Mouse (Mus musculus) ovary, postnatal 10 days (tissue): ENCODE measurements around the gene Spn.
"Not testable (repeated sequence)": the region's sequence is repeated elsewhere in the genome, so short reads cannot be mapped to it uniquely, and the experiment has no call there.

Source experiments
- DNase-seq: peaks from one replicate; pipeline ENCODE4 v3.0.0; 2022; ENCODE audit warnings: low spot score

Gene Spn

GRCm38 (mm10) chr7:127105551-127105950 is 32.1 kb downstream of the Spn start:
- DNase-seq: no peak

GRCm38 (mm10) chr7:127104560-127105332 is 32.9 kb downstream of the Spn start:
- peak; percentile 45 for DNase-seq

- no peak for DNase-seq
These were observed 33.7 kb downstream of the Spn start for GRCm38 (mm10) chr7:127103960-127104359.

- DNase-seq: no peak
These were observed 35.5 kb downstream of the Spn start for GRCm38 (mm10) chr7:127102148-127102547.

- DNase-seq: no peak
These were observed 36.1 kb downstream of the Spn start for GRCm38 (mm10) chr7:127101451-127102016.

- DNase-seq: no peak
These were observed 38.1 kb downstream of the Spn start for GRCm38 (mm10) chr7:127099528-127099927.

- no peak for DNase-seq
These were observed 38.7 kb downstream of the Spn start for GRCm38 (mm10) chr7:127098950-127099349.

- no peak for DNase-seq
These were observed 39.1 kb downstream of the Spn start for GRCm38 (mm10) chr7:127098521-127098920.

- no peak for DNase-seq
These were observed 41.2 kb downstream of the Spn start for GRCm38 (mm10) chr7:127096456-127096855.

- DNase-seq: no peak
These were observed 43.7 kb downstream of the Spn start for GRCm38 (mm10) chr7:127093914-127094313.

- DNase-seq: no peak
These were observed 46.3 kb downstream of the Spn start, which contains the start of gene AI467606 for GRCm38 (mm10) chr7:127091114-127091896. AI467606 (plus strand) TSS chr7:127091359.

GRCm38 (mm10) chr7:127090154-127091113 is 47.2 kb downstream of the Spn start:
- DNase-seq: no peak

- no peak for DNase-seq
These were observed 48.5 kb downstream of the Spn start for GRCm38 (mm10) chr7:127088901-127089845.

- no peak for DNase-seq
These were observed 49.5 kb downstream of the Spn start for GRCm38 (mm10) chr7:127088083-127088482.

- DNase-seq: not testable (repeated sequence)
These were observed 50.2 kb downstream of the Spn start, which contains the start of gene Zg16 for GRCm38 (mm10) chr7:127087278-127088010. Zg16 (minus strand) TSS chr7:127087328.

- DNase-seq: not testable (repeated sequence)
These were observed 51.9 kb downstream of the Spn start for GRCm38 (mm10) chr7:127085751-127086150.

- DNase-seq: no peak
These were observed 52.8 kb downstream of the Spn start for GRCm38 (mm10) chr7:127084794-127085193.

- DNase-seq: no peak
These were observed 53.9 kb downstream of the Spn start for GRCm38 (mm10) chr7:127083689-127084088.

GRCm38 (mm10) chr7:127082995-127083394 is 54.6 kb downstream of the Spn start:
- DNase-seq: no peak

GRCm38 (mm10) chr7:127082271-127082670 is 55.4 kb downstream of the Spn start:
- no peak for DNase-seq
